Mouse (Mus musculus) heart, postnatal 0 days (tissue): ENCODE data around the gene Med27. TPM values are rescaled to one million over a fixed set of nuclear protein-coding genes. Genes with fewer than 3 reads are reported as not detected.

Experiments
- ATAC-seq: fragments of 200-750 bp; cut with Nextera tagmentation; 2 replicates; pipeline ENCODE4 v1.8.0; 2017; ENCODE audit warnings: low read depth, moderate number of reproducible peaks, moderate library complexity; ENCODE audit not compliant: insufficient read depth
- DNase-seq: peaks from one replicate; pipeline ENCODE4 v3.0.0-alpha.2; 2016; ENCODE audit warnings: low spot score
- H3K27ac ChIP-seq: fragments of 300-500 bp; sonication (generic); 2 replicates; pipeline ENCODE4 v1.5.1; 2014; ENCODE audit warnings: low read depth, mild to moderate bottlenecking
- H3K27me3 ChIP-seq: fragments of 300-500 bp; sonication (generic); 2 replicates; pipeline ENCODE4 v1.6.1; 2014; ENCODE audit warnings: low read length, mixed read lengths; ENCODE audit not compliant: control insufficient read depth, insufficient read depth
- H3K36me3 ChIP-seq: fragments of 300-500 bp; sonication (generic); replicated peaks from 2 replicates; pipeline ENCODE4 v1.6.1; 2014; ENCODE audit warnings: low read length, mixed read lengths; ENCODE audit not compliant: control insufficient read depth, insufficient read depth
- H3K4me1 ChIP-seq: fragments of 300-500 bp; sonication (generic); 2 replicates; pipeline ENCODE4 v1.6.1; 2014; ENCODE audit warnings: antibody characterized with exemption; ENCODE audit not compliant: control insufficient read depth, insufficient read depth
- H3K4me2 ChIP-seq: fragments of 300-500 bp; sonication (generic); 2 replicates; pipeline ENCODE4 v1.6.1; 2014; ENCODE audit warnings: low read depth, mild to moderate bottlenecking, low read length, moderate library complexity
- H3K4me3 ChIP-seq: fragments of 300-500 bp; sonication (generic); 2 replicates; pipeline ENCODE4 v1.5.1; 2014; ENCODE audit warnings: low read depth, low read length
- H3K9ac ChIP-seq: fragments of 300-500 bp; sonication (generic); replicated peaks from 2 replicates; pipeline ENCODE4 v1.6.1; 2014; ENCODE audit warnings: low read depth, low read length, mixed read lengths
- H3K9me3 ChIP-seq: fragments of 300-500 bp; sonication (generic); replicated peaks from 2 replicates; pipeline ENCODE4 v1.6.1; 2016; ENCODE audit warnings: low read length; ENCODE audit not compliant: control insufficient read depth
- CTCF ChIP-seq: IDR thresholded peaks from 2 replicates; pipeline ENCODE4 v1.5.1; 2016; ENCODE audit warnings: antibody characterized with exemption, control low read depth, low read depth
- EP300 ChIP-seq: IDR thresholded peaks from 2 replicates; pipeline ENCODE4 v1.6.1; 2016; ENCODE audit warnings: antibody characterized with exemption, low read depth
- WGBS: fragments of 180-500 bp; shearing (Covaris S2); extraction: QIAGEN DNeasy Blood & Tissue Kit; methylation state at CpG from one replicate; pipeline ENCODE4 v1.1.7; 2014; 5-methylcytosine and 5-hydroxymethylcytosine counted together
- polyA plus RNA-seq: library from polyadenylated mRNA; unstranded; fragments of >200 nt; fragmentation: Nextera tagmentation; extraction: Ambion mirVana; gene quantifications from 2 replicates; pipeline ENCODE4 v1.2.1, GENCODE M21; 2015
- total RNA-seq: library from RNA; depleted of rRNA; stranded (reverse); fragments of >200 nt; gene quantifications from 2 replicates; pipeline ENCODE4 v1.2.3, GENCODE M21; 2014; ENCODE audit warnings: low replicate concordance

The Med27 gene
- total and polyA plus RNA-seq, 2 experiments from 2014 or later, result 26.6 to 52.6 TPM

- ATAC-seq, result no peak
- Histone ChIP-seq H3K27ac (no peak overlapping the region), H3K4me3 (no peak overlapping the region), H3K9ac (no peak overlapping the region), H3K27me3 (no peaks in the 10 kb centered on the region), H3K4me2 (no peak overlapping the region), H3K36me3 (no peaks in the 10 kb centered on the region), H3K9me3 (no peaks in the 10 kb centered on the region), H3K4me1 (peaks cover 7% of the 10 kb centered on the region; the same call in 1 of the 2 replicates)
- no peak for DNase-seq
- WGBS, result 79% methylated on average over 4 of the region's 4 CpGs
- TF ChIP-seq CTCF (no peak), EP300 (no peak)
Measured at GRCm38 (mm10) chr2:29472952-29473437, 126.4 kb downstream of the Med27 start.

- H3K4me2 ChIP-seq, result no peak overlapping the region
- H3K4me1 ChIP-seq, result peaks cover 7% of the 10 kb centered on the region; the same call in 1 of the 2 replicates
- no peaks in the 10 kb centered on the region for H3K9me3 ChIP-seq
- no peak for DNase-seq
- no peak overlapping the region for H3K27ac ChIP-seq
- 56% methylated on average over 2 of the region's 2 CpGs for WGBS
- no peak overlapping the region for H3K9ac ChIP-seq
- TF ChIP-seq CTCF (no peak), EP300 (no peak)
- ATAC-seq, result no peak
- H3K27me3 ChIP-seq, result no peaks in the 10 kb centered on the region
- H3K4me3 ChIP-seq, result no peak overlapping the region
- H3K36me3 ChIP-seq, result no peaks in the 10 kb centered on the region
Measured at GRCm38 (mm10) chr2:29473907-29474306, 127.3 kb downstream of the Med27 start.

GRCm38 (mm10) chr2:29476702-29477101 is 130.1 kb downstream of the Med27 start:
- DNase-seq (no peak), ATAC-seq (no peak)
- no peak overlapping the region for H3K4me3 ChIP-seq
- 93% methylated on average over 1 of the region's 1 CpGs for WGBS
- no peak overlapping the region for H3K27ac ChIP-seq
- H3K9me3 ChIP-seq, result no peaks in the 10 kb centered on the region
- H3K36me3 ChIP-seq, result no peaks in the 10 kb centered on the region
- no peaks in the 10 kb centered on the region for H3K27me3 ChIP-seq
- no peak overlapping the region for H3K9ac ChIP-seq
- TF ChIP-seq EP300 (no peak), CTCF (0 out of 2 replicates have a peak, but pooled peaks have one; percentile 6)
- H3K4me1 ChIP-seq, result peaks cover 7% of the 10 kb centered on the region; the same call in 1 of the 2 replicates
- no peak overlapping the region for H3K4me2 ChIP-seq

- Histone ChIP-seq H3K27ac (no peak overlapping the region), H3K9ac (no peak overlapping the region), H3K4me3 (no peak overlapping the region), H3K36me3 (no peaks in the 10 kb centered on the region), H3K9me3 (no peaks in the 10 kb centered on the region), H3K4me2 (no peak overlapping the region), H3K27me3 (no peaks in the 10 kb centered on the region), H3K4me1 (peaks cover 9% of the 10 kb centered on the region; the same call in 1 of the 2 replicates)
- WGBS, result 60% methylated on average over 8 of the region's 8 CpGs
- TF ChIP-seq EP300 (no peak), CTCF (no peak)
- DNase-seq, result no peak
- ATAC-seq, result no peak
Measured at GRCm38 (mm10) chr2:29481856-29482255, 135.2 kb downstream of the Med27 start.

GRCm38 (mm10) chr2:29482979-29483718 is 136.5 kb downstream of the Med27 start:
- Histone ChIP-seq H3K4me2 (no peak overlapping the region), H3K36me3 (no peaks in the 10 kb centered on the region), H3K9me3 (no peaks in the 10 kb centered on the region), H3K4me3 (no peak overlapping the region), H3K27me3 (no peaks in the 10 kb centered on the region), H3K9ac (no peak overlapping the region), H3K4me1 (peaks cover 9% of the 10 kb centered on the region; the same call in 1 of the 2 replicates), H3K27ac (no peak overlapping the region)
- WGBS, result 75% methylated on average over 9 of the region's 9 CpGs
- ATAC-seq (no peak), DNase-seq (no peak)
- TF ChIP-seq CTCF, result no peak
- TF ChIP-seq EP300, result no peak

GRCm38 (mm10) chr2:29485519-29485918 is 138.9 kb downstream of the Med27 start:
- Histone ChIP-seq H3K36me3 (no peaks in the 10 kb centered on the region), H3K27me3 (no peaks in the 10 kb centered on the region), H3K9me3 (no peaks in the 10 kb centered on the region), H3K9ac (no peak overlapping the region), H3K4me1 (peaks cover 9% of the 10 kb centered on the region; the same call in 1 of the 2 replicates), H3K4me2 (no peak overlapping the region), H3K4me3 (no peak overlapping the region), H3K27ac (no peak overlapping the region)
- WGBS, result 44% methylated on average over 2 of the region's 2 CpGs
- TF ChIP-seq CTCF, result no peak
- TF ChIP-seq EP300, result no peak
- DNase-seq (peak; percentile 69), ATAC-seq (peak; percentile 66)
